8 mouse cellular contexts compared by ENCODE assay signal in the genomic region with DNA sequence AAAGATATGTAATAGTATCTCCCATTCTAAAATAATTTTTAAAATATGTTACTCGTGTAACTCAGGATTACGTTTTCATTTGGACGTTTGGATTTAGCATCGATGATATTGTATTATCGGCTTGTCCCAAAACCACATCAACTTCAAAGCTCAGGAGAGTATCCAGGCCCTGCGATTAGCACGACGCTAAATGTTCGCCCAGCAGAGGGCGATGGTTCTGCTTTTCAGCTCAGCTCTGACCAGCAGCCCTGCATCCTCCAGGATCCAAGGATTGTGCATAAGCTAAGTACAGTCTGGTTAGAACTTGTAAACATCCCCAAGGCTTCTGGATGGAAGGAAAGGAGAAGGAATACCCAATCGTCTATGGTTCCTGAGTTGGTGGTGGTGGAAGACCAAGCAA.
DNase-seq lines count a peak whose midpoint lies in the region; ATAC-seq and TF ChIP-seq lines count a peak whose summit lies in the region.

No protein-coding gene starts in this region.

- ATAC-seq in midbrain, embryonic 12.5 days (ENCODE audit: low FRiP score, low read depth), result peak; percentile 84; the same call in 1 of the 2 replicates

- H3K4me2 ChIP-seq in midbrain, embryonic 12.5 days (replicated peaks), result no peak overlapping the region

- H3K9ac ChIP-seq in ES-Bruce4 (ENCODE audit: low read depth, poor library complexity, severe bottlenecking), result no peak overlapping the region
- H3K9ac ChIP-seq in midbrain, embryonic 12.5 days (replicated peaks), result no peak overlapping the region

- no peaks in the 10 kb centered on the region for H3K9me3 ChIP-seq in ES-Bruce4 (replicated peaks; ENCODE audit: control insufficient read depth, insufficient read depth, low read length, poor library complexity, severe bottlenecking)
- H3K9me3 ChIP-seq in midbrain, embryonic 12.5 days, result no peaks in the 10 kb centered on the region

- no peaks in the 10 kb centered on the region for H3K27me3 ChIP-seq in ES-Bruce4 (ENCODE audit: control insufficient read depth, insufficient read depth, low read length, poor library complexity, severe bottlenecking)
- no peaks in the 10 kb centered on the region for H3K27me3 ChIP-seq in midbrain, embryonic 12.5 days

- H3K4me3 ChIP-seq in ES-Bruce4 (ENCODE audit: low read depth, low read length), result no peak overlapping the region
- H3K4me3 ChIP-seq in midbrain, embryonic 12.5 days, result no peak overlapping the region

- 34% methylated on average over 11 of the region's 11 CpGs for WGBS in midbrain, embryonic 12.5 days

- H3K27ac ChIP-seq in ES-Bruce4 (ENCODE audit: insufficient read depth, low read length), result no peak overlapping the region
- H3K27ac ChIP-seq in midbrain, embryonic 12.5 days (replicated peaks), result no peak overlapping the region

- no peaks in the 10 kb centered on the region for H3K4me1 ChIP-seq in ES-Bruce4 (ENCODE audit: control insufficient read depth, insufficient read depth, low read length)
- H3K4me1 ChIP-seq in midbrain, embryonic 12.5 days, result no peaks in the 10 kb centered on the region

- TF ChIP-seq POLR2A in ES-Bruce4 (IDR thresholded peaks at IDR 0.05; ENCODE audit: insufficient read depth, low read length), result no peak

- H3K36me3 ChIP-seq in ES-Bruce4 (ENCODE audit: control insufficient read depth, insufficient read depth, low read length, poor library complexity, severe bottlenecking), result no peaks in the 10 kb centered on the region
- H3K36me3 ChIP-seq in midbrain, embryonic 12.5 days, result no peaks in the 10 kb centered on the region

- TF ChIP-seq EP300 in ES-Bruce4 (IDR thresholded peaks at IDR 0.05; ENCODE audit: insufficient read depth, low read depth, low read length), result no peak

- peak; percentile 73 for TF ChIP-seq CTCF in ES-Bruce4 (IDR thresholded peaks at IDR 0.05; ENCODE audit: low read depth, low read length)

- DNase-seq in A20 (ENCODE audit: low read depth, low spot score), result peak; percentile 3
- DNase-seq in embryo, embryonic 11 days, result peak; percentile 84
- peak; percentile 7 to 22 for DNase-seq in heart, postnatal 36 days
- peak; percentile 49 to 56 for DNase-seq in layer of hippocampus, postnatal 10 days (ENCODE audit: low spot score in 2 of 2)
- peak; percentile 80 for DNase-seq in testis, postnatal 10 days (ENCODE audit: low spot score)
- no peak for DNase-seq in spleen, postnatal 14 days (ENCODE audit: low spot score in 2 of 2)

- intact Hi-C loops in heart, postnatal 36 days (cut with DNase I), result no loop called here

Comparison
In these comparisons a context has a peak if more than half of its experiments do, and no peak if none do; other contexts are left out.
1. DNase-seq: peak in A20 (single experiment), embryo, embryonic 11 days (single experiment), heart, postnatal 36 days (2 of 2), layer of hippocampus, postnatal 10 days (2 of 2) and testis, postnatal 10 days (single experiment); none in spleen, postnatal 14 days (0 of 2).